ENCODE assay signal across 9 mouse cellular contexts in genomic region chr1:59163030-59163461, GRCm38 (mm10). TPM values are rescaled to one million over a fixed set of nuclear protein-coding genes. Genes with fewer than 3 reads are reported as not detected.
DNase-seq lines count a peak whose midpoint lies in the region; ATAC-seq and TF ChIP-seq lines count a peak whose summit lies in the region.
"Had no signal": no experiment of that assay in that cellular context is flagged by ENCODE, and none has a peak within 500 bp of the region (broad histone marks: within the 10 kb centered on the region; RNA-seq: fewer than 3 reads in every experiment).

Gene Mpp4, minus strand, starts transcription at chr1:59163389.

- no peak for TF ChIP-seq POLR2A in brain, embryonic 14.5 days (IDR thresholded peaks at IDR 0.05; ENCODE audit: borderline replicate concordance, extremely low read depth, insufficient read depth, insufficient read length, poor library complexity, severe bottlenecking)

- no peak for ATAC-seq in cerebellum, adult (ENCODE audit: insufficient number of reproducible peaks, low FRiP score, low TSS enrichment)

- no peak for TF ChIP-seq CTCF in brain, embryonic 14.5 days (IDR thresholded peaks at IDR 0.05; ENCODE audit: borderline replicate concordance, extremely low read depth, insufficient read depth, insufficient read length)

- peak; percentile 52 for DNase-seq in cerebellum, adult 11-12 months
- DNase-seq in brain, embryonic 14.5 days (ENCODE audit: low read depth), result peak; percentile 26
- peak; percentile 51 for DNase-seq in layer of hippocampus, adult 9-10 months (ENCODE audit: low spot score)
- DNase-seq in right cerebral cortex, adult 18-20 months, result peak; percentile 91
- DNase-seq in natural killer cell, adult 2 months (ENCODE audit: low spot score in 2 of 2), result no peak
- no peak for DNase-seq in urinary bladder, postnatal 36 days (ENCODE audit: low spot score in 2 of 2)
- no peak for DNase-seq in lung, postnatal 36 days

RNA-seq across cellular contexts. Expression of gene Mpp4, which starts in this region (rescaled TPM):
- 2.2 and 3.0 TPM in 2 replicates for polyA plus RNA-seq in brain, embryonic 14.5 days (2012; rRNA removed)
- polyA plus RNA-seq: heart, postnatal 0 days had no signal

Comparison
In these comparisons a context has a peak if more than half of its experiments do, and no peak if none do; other contexts are left out.
1. DNase-seq: peak in cerebellum, adult 11-12 months (single experiment), brain, embryonic 14.5 days (single experiment), layer of hippocampus, adult 9-10 months (single experiment) and right cerebral cortex, adult 18-20 months (single experiment); none in natural killer cell, adult 2 months (0 of 2), urinary bladder, postnatal 36 days (0 of 2) and lung, postnatal 36 days (single experiment).